Mouse (Mus musculus) lung, embryonic 15.5 days (tissue): ENCODE measurements at regions not wholly inside any gene's neighbourhood (a gene's known extent, or its start where the extent isn't known, plus 50 kb on each side); places are given as distances from the start of the nearest gene placed in this dataset.
A peak's percentile ranks its signal among the peaks of the same experiment; 100 is the strongest.

Experiments used
- ATAC-seq: fragments of 200-750 bp; cut with Nextera tagmentation; 2 replicates; pipeline ENCODE4 v1.8.0; 2017; ENCODE audit warnings: moderate number of reproducible peaks, borderline replicate concordance; ENCODE audit not compliant: low FRiP score, low TSS enrichment; ENCODE audit errors: extremely low read depth
- H3K27ac ChIP-seq: fragments of 300-500 bp; sonication (generic); 2 replicates; pipeline ENCODE4 v1.5.1; 2015; ENCODE audit warnings: moderate library complexity, mild to moderate bottlenecking, inconsistent platforms
- H3K27me3 ChIP-seq: fragments of 300-500 bp; sonication (generic); 2 replicates; pipeline ENCODE4 v1.6.1; 2015; ENCODE audit warnings: inconsistent platforms
- H3K36me3 ChIP-seq: fragments of 300-500 bp; sonication (generic); 2 replicates; pipeline ENCODE4 v1.6.1; 2015; ENCODE audit warnings: inconsistent platforms
- H3K4me1 ChIP-seq: fragments of 300-500 bp; sonication (generic); 2 replicates; pipeline ENCODE4 v1.6.1; 2015; ENCODE audit warnings: inconsistent platforms
- H3K4me2 ChIP-seq: fragments of 300-500 bp; sonication (generic); 2 replicates; pipeline ENCODE4 v1.6.1; 2015; ENCODE audit warnings: inconsistent platforms, mild to moderate bottlenecking, moderate library complexity
- H3K4me3 ChIP-seq: fragments of 300-500 bp; sonication (generic); 2 replicates; pipeline ENCODE4 v1.5.1; 2015; ENCODE audit warnings: mild to moderate bottlenecking, inconsistent platforms
- H3K9ac ChIP-seq: fragments of 300-500 bp; sonication (generic); 2 replicates; pipeline ENCODE4 v1.6.1; 2015; ENCODE audit warnings: inconsistent platforms
- H3K9me3 ChIP-seq: fragments of 300-500 bp; sonication (generic); 2 replicates; pipeline ENCODE4 v1.6.1; 2016; ENCODE audit warnings: inconsistent platforms
- WGBS: fragments of 180-500 bp; shearing (Covaris S2); methylation state at CpG from one replicate; pipeline ENCODE4 v1.1.7; 2015; 5-methylcytosine and 5-hydroxymethylcytosine counted together

DNA sequence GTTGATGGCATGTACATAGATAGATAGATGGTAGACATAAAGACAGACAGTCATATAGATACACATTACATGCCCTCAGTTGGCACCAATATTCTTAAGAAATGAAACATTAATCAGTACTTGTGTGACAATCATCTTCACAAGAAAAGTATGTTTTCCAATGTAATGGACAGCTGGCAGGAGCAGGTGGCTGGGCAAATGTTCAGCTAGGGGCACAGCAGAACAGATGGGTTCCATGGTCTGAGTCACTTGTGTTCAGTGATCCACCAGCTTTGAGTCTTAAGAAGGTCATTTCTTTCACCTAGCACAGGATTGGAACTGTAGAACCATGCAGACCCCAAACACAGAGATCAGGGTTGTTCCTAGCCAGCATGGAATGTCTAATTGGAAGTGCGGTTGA, 2631.2 kb upstream of the 5930422O12Rik start:
- H3K9ac ChIP-seq = no peak overlapping the region
- no peaks in the 10 kb centered on the region for H3K4me1 ChIP-seq
- no peak for ATAC-seq
- no peaks in the 10 kb centered on the region for H3K27me3 ChIP-seq
- H3K9me3 ChIP-seq = no peaks in the 10 kb centered on the region
- no peak overlapping the region for H3K27ac ChIP-seq
- H3K4me3 ChIP-seq = no peak overlapping the region
- no peaks in the 10 kb centered on the region for H3K36me3 ChIP-seq
- WGBS = 89% methylated on average over 1 of the region's 1 CpGs
- H3K4me2 ChIP-seq = no peak overlapping the region

DNA sequence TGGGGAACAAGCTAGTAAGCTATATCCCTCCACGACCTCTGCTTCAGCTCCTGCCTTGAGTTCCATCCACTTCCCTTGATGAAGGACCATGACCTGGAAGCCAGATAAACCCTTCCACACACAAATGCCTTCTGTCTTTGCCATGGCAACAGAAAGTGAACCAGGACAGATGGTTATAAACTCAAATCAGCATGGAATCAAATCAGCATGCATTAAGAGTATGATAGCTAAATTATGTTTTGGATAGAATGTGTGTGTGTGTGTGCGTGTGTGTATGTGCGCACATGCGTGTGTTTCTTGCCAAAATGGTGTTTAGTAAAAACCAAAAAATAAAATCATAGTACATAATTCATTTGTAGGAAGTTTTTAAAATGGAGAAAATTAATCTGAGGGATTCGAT, 2611.5 kb upstream of the 5930422O12Rik start:
- Histone ChIP-seq H3K4me3 (no peak overlapping the region), H3K27ac (no peak overlapping the region), H3K9me3 (no peaks in the 10 kb centered on the region), H3K27me3 (no peaks in the 10 kb centered on the region), H3K36me3 (no peaks in the 10 kb centered on the region), H3K4me2 (no peak overlapping the region), H3K4me1 (0 out of 2 replicates have a peak, but pooled peaks cover 4% of the 10 kb centered on the region), H3K9ac (no peak overlapping the region)
- no peak for ATAC-seq
- 93% methylated on average over 5 of the region's 5 CpGs for WGBS

DNA sequence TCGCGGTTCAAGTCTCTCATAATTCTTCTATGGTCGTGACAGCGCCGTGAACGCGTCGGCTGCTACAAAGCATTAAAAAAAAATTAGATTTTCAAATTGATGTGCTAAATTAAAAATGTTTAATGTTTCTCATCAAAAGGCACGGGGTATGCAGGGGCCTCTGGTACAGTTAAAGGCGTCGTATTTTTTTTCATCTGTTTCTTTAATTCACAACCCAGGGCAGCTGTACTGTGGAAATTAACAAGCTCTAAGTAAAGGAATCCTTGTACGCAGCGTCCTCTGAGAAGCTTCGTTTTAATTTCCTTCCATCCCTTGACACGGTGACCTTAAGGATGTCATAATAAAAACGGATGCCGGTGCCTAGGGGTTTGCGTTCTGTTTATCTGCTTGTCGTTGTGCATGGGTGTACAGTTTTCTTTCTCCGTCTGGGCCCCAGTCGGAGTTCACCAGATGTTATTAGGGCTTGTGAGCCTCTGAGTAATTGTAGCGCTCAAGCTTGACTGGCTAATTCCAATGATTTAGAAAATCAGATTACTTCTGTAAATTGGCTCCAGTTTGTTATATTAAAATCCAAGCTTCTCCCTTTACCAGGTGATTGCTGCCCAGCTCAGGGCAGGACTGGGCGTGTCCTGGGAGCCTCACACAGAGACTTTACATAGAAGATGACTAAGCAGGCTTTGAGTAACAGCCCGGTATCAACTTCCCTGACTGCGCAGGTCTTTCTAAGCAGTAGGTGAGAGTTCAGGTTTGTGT, 2605.5 kb upstream of the 5930422O12Rik start:
- H3K27me3 ChIP-seq = no peaks in the 10 kb centered on the region
- WGBS = 67% methylated on average over 25 of the region's 25 CpGs
- H3K4me1 ChIP-seq = 0 out of 2 replicates have a peak, but pooled peaks cover 6% of the 10 kb centered on the region
- ATAC-seq = no peak
- no peaks in the 10 kb centered on the region for H3K36me3 ChIP-seq
- H3K9me3 ChIP-seq = no peaks in the 10 kb centered on the region
- no peak overlapping the region for H3K4me3 ChIP-seq
- no peak overlapping the region for H3K4me2 ChIP-seq
- no peak overlapping the region for H3K9ac ChIP-seq
- H3K27ac ChIP-seq = no peak overlapping the region

GRCm38 (mm10) chr8:30823588-30823938, 2604.9 kb upstream of the 5930422O12Rik start:
- H3K9ac ChIP-seq = no peak overlapping the region
- H3K4me1 ChIP-seq = 0 out of 2 replicates have a peak, but pooled peaks cover 6% of the 10 kb centered on the region
- WGBS = 91% methylated on average over 11 of the region's 11 CpGs
- H3K9me3 ChIP-seq = no peaks in the 10 kb centered on the region
- no peaks in the 10 kb centered on the region for H3K27me3 ChIP-seq
- no peaks in the 10 kb centered on the region for H3K36me3 ChIP-seq
- no peak overlapping the region for H3K4me2 ChIP-seq
- ATAC-seq = no peak
- no peak overlapping the region for H3K4me3 ChIP-seq
- no peak overlapping the region for H3K27ac ChIP-seq

- H3K4me2 ChIP-seq = no peak overlapping the region
- WGBS = 83% methylated on average over 4 of the region's 4 CpGs
- H3K27ac ChIP-seq = no peak overlapping the region
- H3K27me3 ChIP-seq = no peaks in the 10 kb centered on the region
- no peak for ATAC-seq
- no peaks in the 10 kb centered on the region for H3K36me3 ChIP-seq
- H3K9ac ChIP-seq = no peak overlapping the region
- H3K9me3 ChIP-seq = no peaks in the 10 kb centered on the region
- 0 out of 2 replicates have a peak, but pooled peaks cover 6% of the 10 kb centered on the region for H3K4me1 ChIP-seq
- H3K4me3 ChIP-seq = no peak overlapping the region
Measured at GRCm38 (mm10) chr8:30826021-30826420, 2602.5 kb upstream of the 5930422O12Rik start.

GRCm38 (mm10) chr8:30838056-30838455, 2590.5 kb upstream of the 5930422O12Rik start:
- Histone ChIP-seq H3K4me3 (no peak overlapping the region), H3K9ac (no peak overlapping the region), H3K27ac (no peak overlapping the region), H3K27me3 (no peaks in the 10 kb centered on the region), H3K36me3 (no peaks in the 10 kb centered on the region), H3K9me3 (no peaks in the 10 kb centered on the region), H3K4me2 (no peak overlapping the region), H3K4me1 (no peaks in the 10 kb centered on the region)
- whole genome bisulfite sequencing = 80% methylated on average over 8 of the region's 8 CpGs
- no peak for ATAC-seq

GRCm38 (mm10) chr8:30840064-30840463, 2588.4 kb upstream of the 5930422O12Rik start:
- Histone ChIP-seq H3K9me3 (no peaks in the 10 kb centered on the region), H3K4me2 (no peak overlapping the region), H3K36me3 (no peaks in the 10 kb centered on the region), H3K4me3 (no peak overlapping the region), H3K27me3 (no peaks in the 10 kb centered on the region), H3K4me1 (no peaks in the 10 kb centered on the region), H3K27ac (no peak overlapping the region), H3K9ac (no peak overlapping the region)
- WGBS = 38% methylated on average over 8 of the region's 8 CpGs
- ATAC-seq = 0 out of 2 replicates have a peak, but pooled peaks have one; percentile 27

GRCm38 (mm10) chr8:30863017-30863416, 2565.5 kb upstream of the 5930422O12Rik start:
- Histone ChIP-seq H3K4me1 (no peaks in the 10 kb centered on the region), H3K9ac (no peak overlapping the region), H3K27ac (no peak overlapping the region), H3K9me3 (no peaks in the 10 kb centered on the region), H3K4me3 (no peak overlapping the region), H3K4me2 (no peak overlapping the region), H3K36me3 (no peaks in the 10 kb centered on the region), H3K27me3 (no peaks in the 10 kb centered on the region)
- ATAC-seq = no peak
- 63% methylated on average over 4 of the region's 4 CpGs for WGBS

GRCm38 (mm10) chr8:30906044-30906695, 2522.3 kb upstream of the 5930422O12Rik start:
- no peaks in the 10 kb centered on the region for H3K4me1 ChIP-seq
- 85% methylated on average over 11 of the region's 11 CpGs for WGBS

GRCm38 (mm10) chr8:30913664-30914063, 2514.8 kb upstream of the 5930422O12Rik start:
- Histone ChIP-seq H3K36me3 (no peaks in the 10 kb centered on the region), H3K9ac (no peak overlapping the region), H3K4me3 (no peak overlapping the region), H3K9me3 (no peaks in the 10 kb centered on the region), H3K27ac (no peak overlapping the region), H3K27me3 (no peaks in the 10 kb centered on the region), H3K4me1 (0 out of 2 replicates have a peak, but pooled peaks cover 10% of the 10 kb centered on the region), H3K4me2 (no peak overlapping the region)
- ATAC-seq = 0 out of 2 replicates have a peak, but pooled peaks have one; percentile 31
- 25% methylated on average over 5 of the region's 5 CpGs for WGBS

More at GRCm38 (mm10) chr8:30906044-30906695, 2522.3 kb upstream of the 5930422O12Rik start:
- no peaks in the 10 kb centered on the region for H3K36me3 ChIP-seq
- H3K4me2 ChIP-seq = no peak overlapping the region
- no peak overlapping the region for H3K4me3 ChIP-seq
- no peak overlapping the region for H3K9ac ChIP-seq
- H3K27me3 ChIP-seq = no peaks in the 10 kb centered on the region
- no peak overlapping the region for H3K27ac ChIP-seq
- no peak for ATAC-seq
- no peaks in the 10 kb centered on the region for H3K9me3 ChIP-seq

- ATAC-seq = no peak
- Histone ChIP-seq H3K4me1 (0 out of 2 replicates have a peak, but pooled peaks cover 10% of the 10 kb centered on the region), H3K4me3 (no peak overlapping the region), H3K9me3 (no peaks in the 10 kb centered on the region), H3K27ac (no peak overlapping the region), H3K9ac (no peak overlapping the region), H3K36me3 (no peaks in the 10 kb centered on the region), H3K4me2 (no peak overlapping the region), H3K27me3 (no peaks in the 10 kb centered on the region)
- WGBS = 44% methylated on average over 7 of the region's 7 CpGs
Measured at GRCm38 (mm10) chr8:30915127-30915526, 2513.4 kb upstream of the 5930422O12Rik start.

- Histone ChIP-seq H3K27ac (no peak overlapping the region), H3K4me3 (peak overlapping the region; percentile 41), H3K36me3 (no peaks in the 10 kb centered on the region), H3K9ac (peak overlapping the region; percentile 27), H3K4me1 (0 out of 2 replicates have a peak, but pooled peaks cover 10% of the 10 kb centered on the region), H3K4me2 (peak overlapping the region; percentile 76), H3K9me3 (no peaks in the 10 kb centered on the region), H3K27me3 (no peaks in the 10 kb centered on the region)
- 6% methylated on average over 13 of the region's 13 CpGs for WGBS
- ATAC-seq = no peak; the same call in 1 of the 2 replicates
Measured at GRCm38 (mm10) chr8:30915601-30916171, 2512.8 kb upstream of the 5930422O12Rik start.
